Mouse (Mus musculus): Measurements from ENCODE around the gene Abcb10.

The Abcb10 gene

GRCm38 (mm10) chr8:123902653-123903052 is 80.3 kb downstream of the Abcb10 start:
- no peak for DNase-seq (ENCODE audit: low read depth, low spot score)
